Mouse (Mus musculus) forebrain, embryonic 16.5 days (tissue): Measurements from ENCODE around the gene Atrnl1. TPM values are rescaled to one million over a fixed set of nuclear protein-coding genes. Genes with fewer than 3 reads are reported as not detected.
"Not testable (repeated sequence)": the region's sequence is repeated elsewhere in the genome, so short reads cannot be mapped to it uniquely, and the experiment has no call there.

Source experiments
- ATAC-seq: fragments of 200-750 bp; cut with Nextera tagmentation; 2 replicates; pipeline ENCODE4 v1.8.0; 2017; ENCODE audit warnings: mild to moderate bottlenecking, moderate library complexity
- H3K27ac ChIP-seq: fragments of 300-500 bp; sonication (generic); 2 replicates; pipeline ENCODE4 v1.5.1; 2014; ENCODE audit warnings: low read length, control low read depth
- H3K27me3 ChIP-seq: fragments of 300-500 bp; sonication (generic); replicated peaks from 2 replicates; pipeline ENCODE4 v1.6.1; 2014; ENCODE audit warnings: low read length; ENCODE audit not compliant: control insufficient read depth, insufficient read depth
- H3K36me3 ChIP-seq: fragments of 300-500 bp; sonication (generic); 2 replicates; pipeline ENCODE4 v1.6.1; 2014; ENCODE audit not compliant: control insufficient read depth, insufficient read depth
- H3K4me1 ChIP-seq: fragments of 300-500 bp; sonication (generic); replicated peaks from 2 replicates; pipeline ENCODE4 v1.6.1; 2014; ENCODE audit warnings: low read length; ENCODE audit not compliant: control insufficient read depth, insufficient read depth
- H3K4me2 ChIP-seq: fragments of 300-500 bp; sonication (generic); 2 replicates; pipeline ENCODE4 v1.6.1; 2014; ENCODE audit warnings: mild to moderate bottlenecking, low read length, control low read depth
- H3K4me3 ChIP-seq: fragments of 300-500 bp; sonication (generic); replicated peaks from 2 replicates; pipeline ENCODE4 v1.5.1; 2014; ENCODE audit warnings: mild to moderate bottlenecking, low read length, control low read depth
- H3K9ac ChIP-seq: fragments of 300-500 bp; sonication (generic); replicated peaks from 2 replicates; pipeline ENCODE4 v1.6.1; 2014; ENCODE audit warnings: low read depth, low read length, control low read depth
- H3K9me3 ChIP-seq: fragments of 300-500 bp; sonication (generic); 2 replicates; pipeline ENCODE4 v1.6.1; 2016; ENCODE audit warnings: low read length; ENCODE audit not compliant: control insufficient read depth
- WGBS: fragments of 180-500 bp; shearing (Covaris S2); extraction: QIAGEN DNeasy Blood & Tissue Kit; methylation state at CpG from one replicate; pipeline ENCODE4 v1.1.7; 2014; 5-methylcytosine and 5-hydroxymethylcytosine counted together
- polyA plus RNA-seq: library from polyadenylated mRNA; unstranded; fragments of >200 nt; fragmentation: Nextera tagmentation; extraction: Ambion mirVana; gene quantifications from 2 replicates; pipeline ENCODE4 v1.2.1, GENCODE M21; 2015

Atrnl1 gene
- polyA plus RNA-seq, 1 experiment from 2014 or later: 8.3 TPM

DNA sequence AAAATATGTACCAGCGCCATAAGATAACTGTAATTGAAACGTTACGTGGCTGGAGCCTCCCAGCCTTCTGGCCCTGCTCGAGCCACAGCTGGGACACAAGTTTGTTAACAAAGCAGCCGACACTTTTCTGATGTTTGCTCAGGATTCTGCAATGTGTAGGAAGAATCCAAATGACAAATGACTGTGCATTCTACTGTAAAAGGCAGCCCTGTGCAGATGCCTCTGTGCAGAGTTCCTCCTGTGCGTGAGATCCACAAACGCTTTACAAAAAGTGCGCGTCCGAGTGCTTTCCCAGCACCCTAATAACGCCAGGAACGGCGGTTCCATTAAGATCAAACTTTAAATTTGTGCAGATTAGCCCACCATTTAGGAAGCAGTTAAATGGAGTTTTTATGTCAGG is 260.0 kb downstream of the Atrnl1 start:
- Histone ChIP-seq H3K4me2 (0 out of 2 replicates have a peak overlapping the region, but pooled peaks have one; percentile 1), H3K27ac (no peak overlapping the region), H3K36me3 (no peaks in the 10 kb centered on the region), H3K9ac (no peak overlapping the region), H3K27me3 (no peaks in the 10 kb centered on the region), H3K4me3 (no peak overlapping the region), H3K9me3 (no peaks in the 10 kb centered on the region), H3K4me1 (peaks cover 5% of the 10 kb centered on the region; the same call in 1 of the 2 replicates)
- ATAC-seq: no peak
- WGBS: 24% methylated on average over 13 of the region's 13 CpGs

DNA sequence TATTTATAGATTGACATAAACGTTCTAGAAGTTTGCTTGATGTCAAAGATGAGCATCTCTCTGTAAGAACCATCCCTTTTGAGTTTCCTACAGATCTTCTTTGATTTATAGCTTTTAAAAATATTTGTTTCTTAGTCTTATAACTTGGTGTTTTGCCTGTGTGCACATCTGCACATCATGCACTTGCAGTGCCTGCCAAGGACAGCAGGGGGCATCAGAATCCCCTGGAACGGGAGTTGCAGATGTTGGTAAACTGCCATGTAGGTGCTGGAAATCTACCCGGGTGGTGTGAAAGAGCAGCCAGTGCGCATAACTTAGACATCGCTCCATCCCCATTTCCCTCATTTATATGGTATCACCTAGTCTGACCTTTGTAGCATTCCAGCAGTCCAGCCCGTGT is 265.2 kb downstream of the Atrnl1 start:
- Histone ChIP-seq H3K4me1 (peaks cover under 1% of the 10 kb centered on the region; the same call in 1 of the 2 replicates), H3K27ac (no peak overlapping the region), H3K27me3 (no peaks in the 10 kb centered on the region), H3K4me2 (no peak overlapping the region), H3K4me3 (no peak overlapping the region), H3K9me3 (no peaks in the 10 kb centered on the region), H3K36me3 (no peaks in the 10 kb centered on the region), H3K9ac (no peak overlapping the region)
- WGBS: 86% methylated on average over 6 of the region's 6 CpGs
- ATAC-seq: no peak

DNA sequence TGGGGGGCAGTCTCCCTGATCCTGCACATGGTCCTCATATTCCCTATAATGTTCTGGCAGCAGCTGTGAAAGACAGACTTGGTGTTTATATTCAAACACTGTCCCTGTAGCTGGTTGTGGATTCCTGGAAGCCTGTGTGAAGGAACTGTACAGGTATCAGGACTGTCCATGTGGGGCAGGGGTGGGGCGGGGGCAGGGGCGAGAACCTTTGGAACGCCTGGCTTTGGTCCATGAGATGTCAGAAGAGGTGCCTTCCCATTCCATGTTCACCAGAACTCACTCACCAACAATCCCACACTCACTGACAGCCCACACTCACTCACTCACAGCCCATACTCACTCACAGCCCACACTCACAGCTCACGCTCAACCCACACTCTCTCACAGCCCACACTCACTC is 266.5 kb downstream of the Atrnl1 start:
- ATAC-seq: no peak
- Histone ChIP-seq H3K27ac (no peak overlapping the region), H3K9ac (no peak overlapping the region), H3K4me3 (no peak overlapping the region), H3K9me3 (no peaks in the 10 kb centered on the region), H3K27me3 (no peaks in the 10 kb centered on the region), H3K4me1 (no peaks in the 10 kb centered on the region), H3K36me3 (no peaks in the 10 kb centered on the region), H3K4me2 (no peak overlapping the region)
- WGBS: 95% methylated on average over 4 of the region's 4 CpGs

DNA sequence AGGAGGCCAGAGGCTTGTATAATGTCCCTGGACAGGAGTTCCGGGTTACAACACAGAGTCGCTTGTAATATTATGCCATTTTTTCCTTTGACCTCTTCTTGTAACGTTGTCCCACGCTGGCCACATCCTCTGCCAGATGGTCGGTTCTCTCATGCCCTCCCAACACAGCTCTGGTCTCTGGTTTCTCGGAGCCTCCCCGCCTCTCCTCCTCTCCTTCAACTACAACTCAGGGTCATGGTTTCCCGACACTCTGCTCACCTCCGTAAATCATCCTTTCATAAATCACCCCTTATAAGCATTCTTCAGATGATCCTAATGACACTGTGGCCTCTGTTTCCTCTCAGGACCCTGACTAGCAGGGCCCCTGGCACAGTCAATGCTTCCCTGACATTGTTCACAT is 267.7 kb downstream of the Atrnl1 start:
- no peaks in the 10 kb centered on the region for H3K36me3 ChIP-seq
- H3K4me1 ChIP-seq: no peaks in the 10 kb centered on the region
- 93% methylated on average over 9 of the region's 9 CpGs for WGBS
- H3K27me3 ChIP-seq: no peaks in the 10 kb centered on the region
- H3K27ac ChIP-seq: no peak overlapping the region
- no peak for ATAC-seq
- H3K4me2 ChIP-seq: no peak overlapping the region
- H3K9me3 ChIP-seq: no peaks in the 10 kb centered on the region
- H3K9ac ChIP-seq: no peak overlapping the region
- no peak overlapping the region for H3K4me3 ChIP-seq

DNA sequence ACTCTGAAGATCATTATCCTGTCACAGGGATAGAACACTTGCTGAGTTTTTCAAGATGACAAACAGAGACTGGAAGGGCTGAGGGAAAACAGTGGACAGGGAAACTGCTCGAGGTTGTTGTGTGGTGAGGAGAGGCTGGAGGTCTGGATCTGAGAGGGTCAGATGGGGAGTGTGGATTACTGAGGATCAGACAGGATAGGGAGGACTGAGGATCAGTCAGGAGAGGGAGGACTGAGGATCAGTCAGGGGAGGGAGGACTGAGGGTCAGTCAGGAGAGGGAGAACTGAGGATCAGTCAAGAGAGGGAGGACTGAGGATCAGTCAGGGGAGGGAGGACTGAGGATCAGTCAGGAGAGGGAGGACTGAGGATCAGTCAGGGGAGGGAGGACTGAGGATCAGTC is 269.0 kb downstream of the Atrnl1 start:
- not testable (repeated sequence) for H3K36me3 ChIP-seq, H3K4me3 ChIP-seq, H3K27ac ChIP-seq, H3K9ac ChIP-seq, H3K27me3 ChIP-seq, H3K4me2 ChIP-seq, ATAC-seq, H3K9me3 ChIP-seq, H3K4me1 ChIP-seq
- WGBS: 87% methylated on average over 1 of the region's 1 CpGs

DNA sequence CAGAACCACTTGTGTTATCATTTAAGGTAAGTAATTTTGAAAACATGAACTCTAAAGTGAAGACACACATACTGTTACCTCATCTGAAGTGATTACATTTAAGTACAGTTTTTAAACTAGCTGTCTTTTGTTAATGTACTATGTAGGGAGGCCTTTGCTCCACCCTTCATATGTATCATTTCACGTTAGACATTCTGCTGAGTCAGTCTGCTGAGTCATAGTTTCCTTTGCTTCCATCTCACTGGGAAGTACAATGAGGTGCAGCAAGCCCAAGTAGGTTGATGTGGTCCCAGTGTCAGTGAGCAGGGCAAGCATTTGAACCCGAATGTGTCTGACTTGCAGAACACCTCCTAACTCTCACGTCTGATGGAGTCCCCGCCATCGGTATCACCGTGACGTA is 271.1 kb downstream of the Atrnl1 start:
- no peak for ATAC-seq
- H3K4me2 ChIP-seq: no peak overlapping the region
- no peaks in the 10 kb centered on the region for H3K9me3 ChIP-seq
- no peak overlapping the region for H3K9ac ChIP-seq
- H3K36me3 ChIP-seq: no peaks in the 10 kb centered on the region
- no peaks in the 10 kb centered on the region for H3K27me3 ChIP-seq
- no peaks in the 10 kb centered on the region for H3K4me1 ChIP-seq
- WGBS: 96% methylated on average over 7 of the region's 7 CpGs
- H3K27ac ChIP-seq: no peak overlapping the region
- H3K4me3 ChIP-seq: no peak overlapping the region

DNA sequence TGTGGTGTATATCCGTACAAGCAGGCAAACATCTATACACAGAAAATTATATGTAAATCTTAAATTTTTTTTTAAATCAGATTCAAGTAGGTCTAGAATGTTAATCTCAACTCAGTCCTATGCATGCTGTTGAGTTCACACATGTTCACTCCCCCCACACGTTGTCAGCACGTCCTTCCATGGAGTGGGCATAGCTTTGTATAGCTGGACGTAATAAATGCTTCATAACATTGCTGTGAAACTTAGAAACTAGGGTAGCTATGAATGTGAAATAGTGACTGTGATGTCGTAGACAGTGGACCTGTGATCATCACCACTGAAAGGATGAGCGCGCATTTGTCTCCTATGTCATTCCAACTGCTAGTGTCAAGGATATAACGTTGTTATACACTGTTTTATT is 278.0 kb downstream of the Atrnl1 start:
- H3K4me3 ChIP-seq: no peak overlapping the region
- no peak overlapping the region for H3K9ac ChIP-seq
- no peaks in the 10 kb centered on the region for H3K36me3 ChIP-seq
- H3K9me3 ChIP-seq: no peaks in the 10 kb centered on the region
- no peak for ATAC-seq
- no peaks in the 10 kb centered on the region for H3K4me1 ChIP-seq
- WGBS: 88% methylated on average over 8 of the region's 8 CpGs
- H3K4me2 ChIP-seq: no peak overlapping the region
- H3K27me3 ChIP-seq: no peaks in the 10 kb centered on the region
- no peak overlapping the region for H3K27ac ChIP-seq

DNA sequence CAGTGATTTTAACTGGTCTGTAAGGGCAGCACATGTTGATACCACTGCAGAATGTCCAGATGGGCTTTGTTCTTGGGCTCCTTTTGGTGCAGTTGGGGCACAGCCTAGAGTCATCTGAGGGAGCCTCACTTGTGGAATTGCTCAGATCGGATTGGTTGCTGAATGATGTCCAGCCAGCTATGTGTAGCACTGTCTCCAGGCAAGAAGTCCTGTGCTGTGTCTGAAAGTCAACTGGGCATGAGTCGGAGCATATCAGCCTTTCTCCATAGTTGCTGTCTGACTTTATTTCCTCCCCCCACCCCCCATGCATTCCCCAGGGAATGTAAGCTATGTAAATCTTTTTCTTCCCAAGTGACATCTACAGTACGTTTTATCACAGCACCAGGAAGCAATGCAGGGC is 278.9 kb downstream of the Atrnl1 start:
- H3K9ac ChIP-seq: no peak overlapping the region
- 72% methylated on average over 3 of the region's 3 CpGs for WGBS
- no peak overlapping the region for H3K4me2 ChIP-seq
- H3K36me3 ChIP-seq: no peaks in the 10 kb centered on the region
- H3K4me3 ChIP-seq: no peak overlapping the region
- no peak overlapping the region for H3K27ac ChIP-seq
- H3K27me3 ChIP-seq: no peaks in the 10 kb centered on the region
- no peaks in the 10 kb centered on the region for H3K9me3 ChIP-seq
- no peaks in the 10 kb centered on the region for H3K4me1 ChIP-seq
- ATAC-seq: no peak

DNA sequence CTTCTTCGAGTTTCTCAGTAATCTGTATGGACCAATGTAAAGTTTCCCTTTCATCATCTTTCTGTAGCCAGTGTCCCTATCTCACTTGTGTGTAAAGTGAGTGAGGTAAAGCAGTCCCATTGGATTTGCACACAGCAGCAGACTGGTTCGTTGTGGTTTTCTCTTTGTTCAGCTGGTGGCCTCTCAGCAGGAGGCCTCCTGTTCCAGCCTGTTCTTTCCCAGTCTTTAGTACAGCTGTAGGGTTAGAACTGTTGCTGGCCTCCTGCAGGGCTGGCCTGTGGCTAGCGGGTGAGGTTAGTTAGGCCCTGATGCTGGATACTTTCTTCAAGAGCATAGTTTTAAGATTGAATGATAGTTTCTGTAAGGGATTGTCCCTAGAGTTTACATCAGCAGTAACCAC is 280.1 kb downstream of the Atrnl1 start:
- Histone ChIP-seq H3K9ac (no peak overlapping the region), H3K36me3 (no peaks in the 10 kb centered on the region), H3K4me3 (no peak overlapping the region), H3K27ac (no peak overlapping the region), H3K27me3 (no peaks in the 10 kb centered on the region), H3K4me2 (no peak overlapping the region), H3K9me3 (no peaks in the 10 kb centered on the region), H3K4me1 (no peaks in the 10 kb centered on the region)
- 19% methylated on average over 3 of the region's 3 CpGs for WGBS
- ATAC-seq: no peak

DNA sequence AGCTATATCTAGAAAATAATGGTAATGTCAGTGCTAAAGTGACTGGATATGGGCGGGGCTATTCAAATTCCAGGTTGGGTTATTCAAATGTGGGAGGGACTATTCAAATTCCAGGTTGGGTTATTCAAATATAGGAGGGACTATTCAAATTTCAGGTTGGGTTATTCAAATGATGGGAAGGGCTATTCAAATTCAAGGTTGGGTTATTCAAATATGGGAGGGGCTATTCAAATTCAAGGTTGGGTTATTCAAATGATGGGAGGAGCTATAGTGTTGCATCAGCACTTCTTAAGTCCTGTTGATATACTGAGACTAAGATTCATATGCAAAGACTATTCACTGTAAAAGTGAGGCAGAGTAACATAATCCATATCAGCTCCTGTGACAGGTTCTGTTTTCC is 283.4 kb downstream of the Atrnl1 start:
- no peaks in the 10 kb centered on the region for H3K4me1 ChIP-seq
- no peaks in the 10 kb centered on the region for H3K9me3 ChIP-seq
- H3K27ac ChIP-seq: no peak overlapping the region
- H3K36me3 ChIP-seq: no peaks in the 10 kb centered on the region
- no peak for ATAC-seq
- H3K4me3 ChIP-seq: no peak overlapping the region
- H3K4me2 ChIP-seq: no peak overlapping the region
- no peaks in the 10 kb centered on the region for H3K27me3 ChIP-seq
- H3K9ac ChIP-seq: no peak overlapping the region
- WGBS: 38% methylated on average over 1 of the region's 1 CpGs
